Mouse (Mus musculus) limb, embryonic 14.5 days (tissue): ENCODE results near the gene Ftsj3. TPM values are rescaled to one million over a fixed set of nuclear protein-coding genes. Genes with fewer than 3 reads are reported as not detected.

Experiments
- ATAC-seq: fragments of 200-750 bp; cut with Nextera tagmentation; 2 replicates; pipeline ENCODE4 v1.8.0; 2017; ENCODE audit warnings: low read depth, moderate number of reproducible peaks, moderate TSS enrichment; ENCODE audit not compliant: low FRiP score
- DNase-seq: peaks from one replicate; pipeline ENCODE4 v3.0.0-alpha.2; 2015; ENCODE audit warnings: low spot score
- H3K27ac ChIP-seq: fragments of 300-500 bp; sonication (generic); replicated peaks from 2 replicates; pipeline ENCODE4 v1.5.1; 2014; ENCODE audit warnings: low read depth, mild to moderate bottlenecking, low read length, moderate library complexity, mixed read lengths
- H3K27me3 ChIP-seq: fragments of 300-500 bp; sonication (generic); 2 replicates; pipeline ENCODE4 v1.6.1; 2014; ENCODE audit warnings: low read length, mixed read lengths; ENCODE audit not compliant: control insufficient read depth, insufficient read depth
- H3K36me3 ChIP-seq: fragments of 300-500 bp; sonication (generic); 2 replicates; pipeline ENCODE4 v1.6.1; 2014; ENCODE audit warnings: mild to moderate bottlenecking, low read length, moderate library complexity, mixed read lengths; ENCODE audit not compliant: control insufficient read depth, insufficient read depth
- H3K4me1 ChIP-seq: fragments of 300-500 bp; sonication (generic); 2 replicates; pipeline ENCODE4 v1.6.1; 2014; ENCODE audit warnings: antibody characterized with exemption, low read length, mixed read lengths; ENCODE audit not compliant: control insufficient read depth, insufficient read depth
- H3K4me2 ChIP-seq: fragments of 300-500 bp; sonication (generic); replicated peaks from 2 replicates; pipeline ENCODE4 v1.6.1; 2014; ENCODE audit warnings: low read depth, mild to moderate bottlenecking, low read length, moderate library complexity; ENCODE audit not compliant: severe bottlenecking
- H3K4me3 ChIP-seq: fragments of 300-500 bp; sonication (generic); replicated peaks from 2 replicates; pipeline ENCODE4 v1.5.1; 2014; ENCODE audit warnings: low read length
- H3K9ac ChIP-seq: fragments of 300-500 bp; sonication (generic); 2 replicates; pipeline ENCODE4 v1.6.1; 2014; ENCODE audit warnings: mild to moderate bottlenecking, low read depth, low read length, moderate library complexity; ENCODE audit not compliant: severe bottlenecking
- H3K9me3 ChIP-seq: fragments of 300-500 bp; sonication (generic); 2 replicates; pipeline ENCODE4 v1.6.1; 2016; ENCODE audit warnings: low read length; ENCODE audit not compliant: control insufficient read depth
- POLR2A ChIP-seq: fragments of 200-500 bp; IDR thresholded peaks from 2 replicates; pipeline ENCODE4 v1.8.0; 2012; ENCODE audit warnings: inconsistent platforms, mild to moderate bottlenecking, moderate library complexity, borderline replicate concordance; ENCODE audit not compliant: insufficient read depth, insufficient read length; ENCODE audit errors: extremely low read depth
- WGBS: fragments of 180-500 bp; shearing (Covaris S2); extraction: QIAGEN DNeasy Blood & Tissue Kit; methylation state at CpG from one replicate; pipeline ENCODE4 v1.1.7; 2014; 5-methylcytosine and 5-hydroxymethylcytosine counted together
- polyA plus RNA-seq, 2 experiments: library from polyadenylated mRNA; depleted of rRNA in 1 of 2; stranded (reverse) in 1 of 2; unstranded in 1 of 2; fragments of >200 nt; fragmentation: Nextera tagmentation in 1 of 2; extraction: Ambion mirVana in 1 of 2; gene quantifications; 2 replicates each; pipeline versions ENCODE4 v1.2.1 to v1.2.3; 2012 to 2014

Ftsj3 gene
- polyA plus RNA-seq, 2 experiments, result 43.8 to 54.6 TPM

DNA sequence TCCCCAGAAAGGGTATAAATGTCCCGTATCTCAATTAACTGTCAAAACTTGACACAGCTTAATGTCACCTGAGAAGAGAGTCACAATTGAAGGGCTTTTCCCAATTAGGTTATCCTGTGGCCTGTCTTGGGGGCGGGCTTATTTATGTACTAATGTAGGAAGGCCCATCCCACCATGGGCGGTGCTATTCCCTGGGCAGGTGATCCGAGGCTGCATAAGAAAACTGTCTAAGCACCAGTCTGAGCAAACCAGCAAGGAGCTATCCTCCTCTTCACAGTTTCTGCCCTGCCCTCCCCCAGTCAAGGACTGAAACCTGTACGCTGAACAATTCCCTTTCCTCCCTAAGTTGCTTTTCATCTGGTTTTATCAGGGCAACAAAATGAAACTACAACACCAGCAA lies 34.5 kb upstream of the Ftsj3 start:
- Histone ChIP-seq H3K9me3 (no peaks in the 10 kb centered on the region), H3K4me2 (no peak overlapping the region), H3K9ac (no peak overlapping the region), H3K36me3 (no peaks in the 10 kb centered on the region), H3K4me3 (no peak overlapping the region), H3K27ac (no peak overlapping the region), H3K27me3 (no peaks in the 10 kb centered on the region), H3K4me1 (0 out of 2 replicates have a peak, but pooled peaks cover 7% of the 10 kb centered on the region)
- DNase-seq (no peak), ATAC-seq (no peak)
- no peak for TF ChIP-seq POLR2A
- 91% methylated on average over 5 of the region's 5 CpGs for WGBS

GRCm38 (mm10) chr11:106289369-106289768 lies 33.5 kb upstream of the Ftsj3 start:
- no peak overlapping the region for H3K4me2 ChIP-seq
- no peak overlapping the region for H3K4me3 ChIP-seq
- ATAC-seq (no peak), DNase-seq (no peak)
- no peak for TF ChIP-seq POLR2A
- no peak overlapping the region for H3K9ac ChIP-seq
- no peaks in the 10 kb centered on the region for H3K27me3 ChIP-seq
- no peak overlapping the region for H3K27ac ChIP-seq
- 0 out of 2 replicates have a peak, but pooled peaks cover 7% of the 10 kb centered on the region for H3K4me1 ChIP-seq
- H3K36me3 ChIP-seq, result no peaks in the 10 kb centered on the region
- H3K9me3 ChIP-seq, result no peaks in the 10 kb centered on the region
- 55% methylated on average over 8 of the region's 8 CpGs for WGBS

DNA sequence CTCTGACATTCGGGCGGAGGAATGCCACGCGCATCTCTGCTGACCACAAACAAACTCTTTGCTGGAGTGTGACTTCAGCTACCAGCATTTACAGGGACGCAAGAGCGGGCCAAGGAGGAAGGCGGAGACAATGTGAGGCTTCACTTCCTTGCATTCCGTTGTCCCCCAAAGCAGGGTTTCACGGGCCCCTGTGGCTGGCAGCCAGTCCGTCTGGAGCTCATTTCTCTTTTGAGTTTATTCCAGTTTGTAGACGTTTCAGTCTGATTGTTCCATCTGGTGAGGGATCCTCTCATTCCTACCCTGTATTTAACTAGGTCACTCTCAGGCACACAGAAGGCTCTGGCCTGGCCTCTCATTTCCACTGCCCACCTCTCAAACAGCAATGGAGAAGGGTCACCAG lies 31.1 kb upstream of the Ftsj3 start:
- no peak overlapping the region for H3K9ac ChIP-seq
- H3K36me3 ChIP-seq, result no peaks in the 10 kb centered on the region
- H3K4me2 ChIP-seq, result no peak overlapping the region
- no peak for TF ChIP-seq POLR2A
- H3K9me3 ChIP-seq, result no peaks in the 10 kb centered on the region
- H3K4me1 ChIP-seq, result 0 out of 2 replicates have a peak, but pooled peaks cover 7% of the 10 kb centered on the region
- no peak overlapping the region for H3K4me3 ChIP-seq
- peak overlapping the region; percentile 79 for H3K27ac ChIP-seq
- DNase-seq (peak; percentile 70), ATAC-seq (no peak)
- 54% methylated on average over 11 of the region's 11 CpGs for WGBS
- no peaks in the 10 kb centered on the region for H3K27me3 ChIP-seq

GRCm38 (mm10) chr11:106286206-106286605 lies 30.3 kb upstream of the Ftsj3 start:
- H3K4me1 ChIP-seq, result 0 out of 2 replicates have a peak, but pooled peaks cover 7% of the 10 kb centered on the region
- no peaks in the 10 kb centered on the region for H3K36me3 ChIP-seq
- TF ChIP-seq POLR2A, result no peak
- 79% methylated on average over 7 of the region's 7 CpGs for WGBS
- no peak overlapping the region for H3K27ac ChIP-seq
- H3K4me3 ChIP-seq, result no peak overlapping the region
- no peak overlapping the region for H3K9ac ChIP-seq
- no peaks in the 10 kb centered on the region for H3K9me3 ChIP-seq
- ATAC-seq (no peak), DNase-seq (no peak)
- H3K4me2 ChIP-seq, result no peak overlapping the region
- H3K27me3 ChIP-seq, result no peaks in the 10 kb centered on the region

GRCm38 (mm10) chr11:106284126-106284525 lies 28.2 kb upstream of the Ftsj3 start:
- no peak for DNase-seq
- no peaks in the 10 kb centered on the region for H3K36me3 ChIP-seq
- WGBS, result 75% methylated on average over 8 of the region's 8 CpGs

GRCm38 (mm10) chr11:106283371-106283770 lies 27.5 kb upstream of the Ftsj3 start:
- whole genome bisulfite sequencing, result 73% methylated on average over 4 of the region's 4 CpGs
- no peak for DNase-seq

More at GRCm38 (mm10) chr11:106284126-106284525, 28.2 kb upstream of the Ftsj3 start:
- 0 out of 2 replicates have a peak, but pooled peaks cover 7% of the 10 kb centered on the region for H3K4me1 ChIP-seq
- TF ChIP-seq POLR2A, result no peak
- ATAC-seq, result no peak
- no peak overlapping the region for H3K9ac ChIP-seq
- H3K4me3 ChIP-seq, result no peak overlapping the region
- H3K9me3 ChIP-seq, result no peaks in the 10 kb centered on the region
- H3K27ac ChIP-seq, result no peak overlapping the region
- no peaks in the 10 kb centered on the region for H3K27me3 ChIP-seq
- H3K4me2 ChIP-seq, result no peak overlapping the region

More at GRCm38 (mm10) chr11:106283371-106283770, 27.5 kb upstream of the Ftsj3 start:
- Histone ChIP-seq H3K27ac (no peak overlapping the region), H3K4me1 (0 out of 2 replicates have a peak, but pooled peaks cover 7% of the 10 kb centered on the region), H3K9me3 (no peaks in the 10 kb centered on the region), H3K27me3 (no peaks in the 10 kb centered on the region), H3K36me3 (no peaks in the 10 kb centered on the region), H3K4me3 (no peak overlapping the region), H3K4me2 (no peak overlapping the region), H3K9ac (no peak overlapping the region)
- no peak for TF ChIP-seq POLR2A
- no peak for ATAC-seq
